Mouse (Mus musculus) midbrain, embryonic 16.5 days (tissue): ENCODE data around the gene Slc25a12. TPM values are rescaled to one million over a fixed set of nuclear protein-coding genes. Genes with fewer than 3 reads are reported as not detected.

ENCODE experiments used
- ATAC-seq: fragments of 200-750 bp; cut with Nextera tagmentation; 2 replicates; pipeline ENCODE4 v1.8.0; 2017; ENCODE audit warnings: moderate TSS enrichment
- H3K27ac ChIP-seq: fragments of 300-500 bp; sonication (generic); 2 replicates; pipeline ENCODE4 v1.5.1; 2014; ENCODE audit warnings: mild to moderate bottlenecking, low read length, mixed read lengths
- H3K27me3 ChIP-seq: fragments of 300-500 bp; sonication (generic); 2 replicates; pipeline ENCODE4 v1.6.1; 2014; ENCODE audit warnings: low read depth, low read length, mixed read lengths; ENCODE audit not compliant: control insufficient read depth, insufficient read depth
- H3K36me3 ChIP-seq: fragments of 300-500 bp; sonication (generic); 2 replicates; pipeline ENCODE4 v1.6.1; 2014; ENCODE audit warnings: mild to moderate bottlenecking, low read length, moderate library complexity, mixed read lengths; ENCODE audit not compliant: control insufficient read depth, insufficient read depth
- H3K4me1 ChIP-seq: fragments of 300-500 bp; sonication (generic); 2 replicates; pipeline ENCODE4 v1.6.1; 2014; ENCODE audit warnings: mild to moderate bottlenecking, low read length, mixed read lengths; ENCODE audit not compliant: control insufficient read depth, insufficient read depth
- H3K4me2 ChIP-seq: fragments of 300-500 bp; sonication (generic); 2 replicates; pipeline ENCODE4 v1.6.1; 2014; ENCODE audit warnings: mild to moderate bottlenecking, low read length, mixed read lengths
- H3K4me3 ChIP-seq: fragments of 300-500 bp; sonication (generic); 2 replicates; pipeline ENCODE4 v1.5.1; 2014; ENCODE audit warnings: low read depth, mild to moderate bottlenecking, low read length, moderate library complexity, mixed read lengths
- H3K9ac ChIP-seq: fragments of 300-500 bp; sonication (generic); 2 replicates; pipeline ENCODE4 v1.6.1; 2014; ENCODE audit warnings: low read depth, low read length, mixed read lengths
- H3K9me3 ChIP-seq: fragments of 300-500 bp; sonication (generic); replicated peaks from 2 replicates; pipeline ENCODE4 v1.6.1; 2014; ENCODE audit warnings: mild to moderate bottlenecking, low read length, mixed read lengths; ENCODE audit not compliant: control insufficient read depth, poor library complexity, severe bottlenecking
- WGBS: fragments of 180-500 bp; shearing (Covaris S2); extraction: QIAGEN DNeasy Blood & Tissue Kit; methylation state at CpG from one replicate; pipeline ENCODE4 v1.1.7; 2014; 5-methylcytosine and 5-hydroxymethylcytosine counted together
- polyA plus RNA-seq: library from polyadenylated mRNA; unstranded; fragments of >200 nt; fragmentation: Nextera tagmentation; extraction: Ambion mirVana; gene quantifications from 2 replicates; pipeline ENCODE4 v1.2.1, GENCODE M21; 2015

The Slc25a12 gene
- polyA plus RNA-seq, 1 experiment from 2014 or later = 114 TPM

DNA sequence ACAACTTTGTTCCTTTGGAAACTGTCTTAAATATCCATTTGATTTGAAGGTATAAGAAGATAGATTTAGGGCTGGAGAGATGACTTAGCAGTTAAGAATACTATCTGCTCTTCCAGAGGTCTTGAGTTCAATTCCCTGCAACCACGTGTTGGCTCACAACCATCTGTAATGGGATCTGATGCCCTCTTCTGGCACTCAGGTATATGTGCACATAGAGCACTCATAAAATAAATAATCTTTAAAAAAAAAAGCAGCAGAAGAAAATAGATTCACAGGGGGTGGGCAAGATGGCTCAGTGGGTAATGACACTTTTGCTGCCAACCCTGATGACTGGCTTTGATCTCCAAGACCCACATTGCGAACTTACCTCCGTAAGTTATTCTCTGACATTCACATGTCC, 125.4 kb downstream of the Slc25a12 start:
- no peaks in the 10 kb centered on the region for H3K27me3 ChIP-seq
- WGBS = 85% methylated on average over 3 of the region's 3 CpGs
- H3K4me3 ChIP-seq = no peak overlapping the region
- H3K27ac ChIP-seq = no peak overlapping the region
- H3K36me3 ChIP-seq = no peaks in the 10 kb centered on the region
- H3K9ac ChIP-seq = no peak overlapping the region
- H3K4me1 ChIP-seq = peaks cover 10% of the 10 kb centered on the region
- H3K9me3 ChIP-seq = no peaks in the 10 kb centered on the region
- no peak overlapping the region for H3K4me2 ChIP-seq
- no peak for ATAC-seq

DNA sequence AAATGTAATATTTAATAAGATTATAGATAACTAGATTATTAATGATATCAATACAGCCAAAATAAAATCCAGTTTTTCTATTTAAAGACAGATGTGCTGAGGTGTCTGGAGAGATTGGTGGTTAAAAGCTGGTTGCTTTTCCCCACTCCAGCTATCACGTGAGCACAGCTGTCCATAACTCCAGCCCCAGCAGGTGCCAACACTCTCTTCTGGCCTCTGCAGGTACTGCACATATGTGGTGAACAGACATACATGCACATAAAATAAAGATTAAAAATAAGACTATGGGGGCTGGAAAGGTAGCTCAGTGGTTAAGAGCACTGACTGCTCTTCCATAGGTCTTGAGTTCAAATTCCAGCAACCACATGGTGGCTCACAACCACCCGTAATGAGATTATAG, 126.0 kb downstream of the Slc25a12 start:
- WGBS = 94% methylated on average over 2 of the region's 2 CpGs
- ATAC-seq = no peak
- no peak overlapping the region for H3K9ac ChIP-seq

DNA sequence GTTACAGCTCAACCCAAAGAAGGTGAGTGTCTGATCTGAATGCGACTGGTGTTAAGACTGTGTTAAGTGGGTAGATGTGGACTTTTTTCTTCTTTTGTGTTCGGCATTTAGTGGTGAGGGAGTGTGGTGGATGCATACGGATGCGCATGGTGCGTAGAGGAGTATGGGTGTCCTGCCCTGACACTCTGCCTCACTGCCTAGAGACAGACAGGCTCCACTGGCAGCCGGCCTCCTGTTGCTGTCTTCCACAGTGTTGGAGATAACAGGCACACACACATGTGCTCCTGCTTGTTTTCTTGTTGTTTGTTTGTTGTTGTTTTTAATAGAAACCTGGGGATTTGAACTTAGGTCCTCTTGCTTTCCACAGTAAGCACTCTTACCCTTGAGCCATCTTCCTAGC, 131.5 kb downstream of the Slc25a12 start:
- Histone ChIP-seq H3K4me2 (no peak overlapping the region), H3K4me3 (no peak overlapping the region), H3K9me3 (no peaks in the 10 kb centered on the region), H3K4me1 (no peaks in the 10 kb centered on the region), H3K27me3 (no peaks in the 10 kb centered on the region), H3K9ac (no peak overlapping the region), H3K36me3 (peaks cover 5% of the 10 kb centered on the region), H3K27ac (no peak overlapping the region)
- 95% methylated on average over 6 of the region's 6 CpGs for WGBS
- ATAC-seq = no peak

More for the DNA sequence above, 126.0 kb downstream of the Slc25a12 start:
- H3K27ac ChIP-seq = no peak overlapping the region
- no peak overlapping the region for H3K4me2 ChIP-seq
- no peaks in the 10 kb centered on the region for H3K9me3 ChIP-seq
- peaks cover 10% of the 10 kb centered on the region for H3K4me1 ChIP-seq
- H3K27me3 ChIP-seq = no peaks in the 10 kb centered on the region
- no peak overlapping the region for H3K4me3 ChIP-seq
- H3K36me3 ChIP-seq = no peaks in the 10 kb centered on the region

DNA sequence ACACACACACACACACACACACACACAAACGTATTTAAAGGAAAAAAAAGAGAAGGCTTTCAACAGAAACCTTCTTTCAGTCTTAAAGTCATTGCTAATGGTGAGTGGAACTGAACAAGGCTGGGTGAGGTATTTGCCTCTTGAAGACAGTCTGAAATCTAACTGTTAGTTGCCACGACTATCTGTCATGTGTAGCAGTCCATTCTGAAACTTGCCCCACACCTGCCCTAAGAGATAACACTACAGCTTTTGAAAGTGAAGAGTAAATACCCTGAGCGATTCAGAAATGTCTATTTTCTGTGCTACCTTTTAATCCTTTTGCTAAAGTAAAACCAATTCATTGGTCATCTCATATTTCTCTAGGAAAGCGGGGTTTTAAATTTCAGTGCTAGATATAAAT, 132.1 kb downstream of the Slc25a12 start:
- 93% methylated on average over 4 of the region's 4 CpGs for WGBS
- no peak for ATAC-seq
- H3K4me2 ChIP-seq = no peak overlapping the region
- H3K27ac ChIP-seq = no peak overlapping the region
- H3K4me1 ChIP-seq = no peaks in the 10 kb centered on the region
- H3K36me3 ChIP-seq = peaks cover 5% of the 10 kb centered on the region
- H3K9me3 ChIP-seq = no peaks in the 10 kb centered on the region
- H3K9ac ChIP-seq = no peak overlapping the region
- no peak overlapping the region for H3K4me3 ChIP-seq
- no peaks in the 10 kb centered on the region for H3K27me3 ChIP-seq

DNA sequence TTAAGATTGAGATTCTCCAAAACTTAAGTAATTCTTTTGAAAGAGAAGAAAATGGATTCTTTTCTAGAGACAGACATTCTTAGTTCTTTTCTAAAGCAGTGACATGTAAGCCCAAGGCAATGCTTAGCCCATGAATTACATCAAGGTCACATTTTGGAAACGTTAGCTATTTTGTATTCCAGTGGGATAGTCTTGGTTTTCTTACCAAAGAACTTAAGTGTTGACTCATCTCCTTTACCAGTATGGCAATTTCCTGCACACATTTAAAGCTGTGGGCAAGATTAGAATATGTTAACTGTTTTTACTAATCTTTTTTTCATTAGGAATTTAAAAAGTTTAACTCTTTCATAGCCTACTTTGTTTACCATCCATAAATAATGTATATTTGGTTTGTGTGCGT, 134.6 kb downstream of the Slc25a12 start:
- no peak overlapping the region for H3K4me2 ChIP-seq
- H3K27me3 ChIP-seq = no peaks in the 10 kb centered on the region
- WGBS = 82% methylated on average over 2 of the region's 2 CpGs
- H3K4me1 ChIP-seq = no peaks in the 10 kb centered on the region
- H3K4me3 ChIP-seq = no peak overlapping the region
- no peaks in the 10 kb centered on the region for H3K9me3 ChIP-seq
- no peak for ATAC-seq
- no peak overlapping the region for H3K9ac ChIP-seq
- peaks cover 7% of the 10 kb centered on the region for H3K36me3 ChIP-seq
- no peak overlapping the region for H3K27ac ChIP-seq

DNA sequence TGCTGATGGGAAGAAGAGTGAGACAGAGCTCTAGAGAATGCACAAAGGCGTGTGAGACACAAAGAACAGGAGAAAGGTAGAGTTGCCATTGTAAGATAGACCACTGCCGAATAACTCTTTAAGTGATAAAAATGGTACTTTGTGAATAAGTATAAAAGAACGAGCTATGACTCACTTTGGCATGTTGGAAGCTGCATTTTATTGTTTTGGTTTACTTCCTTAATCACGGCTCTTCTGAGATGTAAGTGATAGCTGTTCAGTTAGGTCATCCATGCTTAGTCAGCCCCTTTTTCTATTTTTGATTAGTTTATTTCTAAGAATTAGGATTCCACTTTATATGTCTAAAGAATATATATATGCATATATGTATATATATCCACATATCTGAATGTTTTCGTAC, 135.6 kb downstream of the Slc25a12 start:
- H3K4me2 ChIP-seq = no peak overlapping the region
- H3K27ac ChIP-seq = no peak overlapping the region
- no peak overlapping the region for H3K9ac ChIP-seq
- no peak for ATAC-seq
- no peaks in the 10 kb centered on the region for H3K9me3 ChIP-seq
- H3K4me1 ChIP-seq = 0 out of 2 replicates have a peak, but pooled peaks cover 2% of the 10 kb centered on the region
- H3K27me3 ChIP-seq = no peaks in the 10 kb centered on the region
- H3K4me3 ChIP-seq = no peak overlapping the region
- H3K36me3 ChIP-seq = peaks cover 7% of the 10 kb centered on the region
- 95% methylated on average over 5 of the region's 5 CpGs for WGBS

DNA sequence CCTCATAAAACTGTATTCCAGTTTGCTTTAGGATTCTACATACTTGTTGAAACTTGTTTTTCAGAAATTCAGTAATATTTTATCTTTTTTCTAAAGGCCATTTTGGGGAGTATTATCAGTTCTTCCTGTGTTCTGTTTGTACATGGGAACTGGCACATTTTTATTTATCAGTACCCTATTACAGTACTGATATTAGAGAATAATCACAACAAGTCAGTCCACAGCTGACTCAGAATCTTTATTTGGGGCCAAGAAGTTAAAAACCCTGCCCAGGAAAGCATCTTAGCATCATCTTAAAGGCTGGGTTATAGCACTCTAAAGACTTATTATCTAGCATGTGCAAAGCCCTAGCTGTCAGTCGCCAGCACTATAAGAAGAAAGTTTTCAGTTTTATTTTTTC, 137.9 kb downstream of the Slc25a12 start:
- Histone ChIP-seq H3K4me3 (no peak overlapping the region), H3K4me2 (no peak overlapping the region), H3K27ac (no peak overlapping the region), H3K9me3 (no peaks in the 10 kb centered on the region), H3K9ac (no peak overlapping the region), H3K27me3 (no peaks in the 10 kb centered on the region), H3K4me1 (0 out of 2 replicates have a peak, but pooled peaks cover 3% of the 10 kb centered on the region), H3K36me3 (0 out of 2 replicates have a peak, but pooled peaks cover 3% of the 10 kb centered on the region)
- WGBS = 93% methylated on average over 1 of the region's 1 CpGs
- no peak for ATAC-seq

DNA sequence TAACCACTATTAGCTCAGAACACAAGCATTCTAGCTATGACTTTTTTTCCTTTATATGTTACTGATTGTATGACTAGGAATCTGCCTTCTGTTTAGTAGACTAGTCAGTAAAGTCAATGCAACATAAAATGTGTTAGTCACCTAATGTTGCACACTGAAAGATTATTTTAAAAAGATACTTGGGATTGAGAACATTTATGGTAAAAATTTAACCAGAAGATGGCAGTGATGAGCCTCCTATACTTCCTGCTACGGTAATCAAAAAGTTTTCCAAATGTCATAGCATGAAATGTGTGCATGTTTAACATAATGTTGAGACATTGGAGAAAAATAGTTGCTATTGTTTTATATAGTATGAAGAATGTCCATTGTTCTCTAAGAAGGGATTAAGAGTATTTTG, 140.2 kb downstream of the Slc25a12 start:
- Histone ChIP-seq H3K4me1 (0 out of 2 replicates have a peak, but pooled peaks cover 3% of the 10 kb centered on the region), H3K4me3 (no peak overlapping the region), H3K27ac (no peak overlapping the region), H3K27me3 (no peaks in the 10 kb centered on the region), H3K4me2 (no peak overlapping the region), H3K9ac (no peak overlapping the region), H3K36me3 (peaks cover 21% of the 10 kb centered on the region), H3K9me3 (no peaks in the 10 kb centered on the region)
- WGBS = 23% methylated on average over 1 of the region's 1 CpGs
- ATAC-seq = no peak
